8 mouse cellular contexts compared by ENCODE assay signal in the genomic region with DNA sequence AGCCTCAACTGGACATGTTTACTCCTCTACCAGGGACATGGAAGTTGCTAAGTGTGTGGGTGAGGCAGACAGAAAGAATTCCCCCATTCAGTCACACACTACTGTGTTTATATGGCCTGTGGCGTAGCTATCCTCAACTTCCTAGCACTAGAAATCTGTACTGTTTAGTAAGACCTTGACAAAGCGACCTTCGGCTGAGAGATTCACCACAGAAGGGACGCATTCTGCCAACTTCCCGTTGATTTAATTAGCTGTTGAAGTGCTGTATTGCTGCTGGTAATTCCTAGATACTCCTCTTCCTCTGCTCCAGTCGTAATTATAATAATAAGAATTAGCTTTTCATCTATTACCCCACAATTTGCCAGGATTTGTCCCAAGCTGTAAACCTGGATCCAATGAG. TPM values are rescaled to one million over a fixed set of nuclear protein-coding genes. Genes with fewer than 3 reads are reported as not detected.
A peak's percentile ranks its signal among the peaks of the same experiment; 100 is the strongest.
DNase-seq lines count a peak whose midpoint lies in the region; ATAC-seq and TF ChIP-seq lines count a peak whose summit lies in the region.

No protein-coding gene starts in this region.

- peaks cover 96% of the 10 kb centered on the region for H3K4me1 ChIP-seq in forebrain, embryonic 10.5 days
- H3K4me1 ChIP-seq in limb, embryonic 11.5 days (ENCODE audit: control insufficient read depth, insufficient read depth, low read length) = peaks cover 66% of the 10 kb centered on the region
- peaks cover 72% of the 10 kb centered on the region for H3K4me1 ChIP-seq in neural tube, embryonic 14.5 days (ENCODE audit: control insufficient read depth, insufficient read depth, low read length)

- H3K4me3 ChIP-seq in left cerebral cortex, adult 2 months = peak overlapping the region; percentile 75
- peak overlapping the region; percentile 89 for H3K4me3 ChIP-seq in forebrain, embryonic 10.5 days
- peak overlapping the region; percentile 41 for H3K4me3 ChIP-seq in limb, embryonic 11.5 days (ENCODE audit: low read depth, low read length)
- H3K4me3 ChIP-seq in neural tube, embryonic 14.5 days (ENCODE audit: low read depth, low read length) = peak overlapping the region; percentile 74

- DNase-seq in left cerebral cortex, adult 2 months (ENCODE audit: extremely low spot score in 1 of 2, low spot score in 2 of 2) = no peak
- no peak for DNase-seq in left cerebral cortex, adult 18-20 months (ENCODE audit: low spot score in 2 of 2)
- no peak for DNase-seq in forebrain, embryonic 10.5 days (ENCODE audit: extremely low spot score, low spot score)
- DNase-seq in limb, embryonic 11.5 days (ENCODE audit: low spot score) = no peak
- DNase-seq in gastrocnemius, postnatal 4 days (ENCODE audit: low spot score in 2 of 2) = no peak
- no peak for DNase-seq in left cerebral cortex, postnatal 4 days
- no peak for DNase-seq in adrenal gland, postnatal 14 days

- peaks cover 6% of the 10 kb centered on the region; the same call in 1 of the 2 replicates for H3K9me3 ChIP-seq in forebrain, embryonic 10.5 days
- no peaks in the 10 kb centered on the region for H3K9me3 ChIP-seq in limb, embryonic 11.5 days (ENCODE audit: control insufficient read depth, low read length)
- H3K9me3 ChIP-seq in neural tube, embryonic 14.5 days (ENCODE audit: control insufficient read depth, low read length) = no peaks in the 10 kb centered on the region

- 56% methylated on average over 6 of the region's 6 CpGs for WGBS in forebrain, embryonic 10.5 days
- WGBS in limb, embryonic 11.5 days = 50% methylated on average over 6 of the region's 6 CpGs
- WGBS in neural tube, embryonic 14.5 days = 19% methylated on average over 6 of the region's 6 CpGs

- TF ChIP-seq CTCF in left cerebral cortex, adult 2 months (IDR thresholded peaks at IDR 0.05) = no peak

- peaks cover 58% of the 10 kb centered on the region for H3K36me3 ChIP-seq in forebrain, embryonic 10.5 days (replicated peaks)
- H3K36me3 ChIP-seq in limb, embryonic 11.5 days (ENCODE audit: control insufficient read depth, insufficient read depth, low read length) = peaks cover 4% of the 10 kb centered on the region; the same call in 1 of the 2 replicates
- no peaks in the 10 kb centered on the region for H3K36me3 ChIP-seq in neural tube, embryonic 14.5 days (ENCODE audit: control insufficient read depth, insufficient read depth, low read length)

- H3K27ac ChIP-seq in left cerebral cortex, adult 2 months = peak overlapping the region; percentile 11; the same call in 1 of the 2 replicates
- H3K27ac ChIP-seq in forebrain, embryonic 10.5 days = peak overlapping the region; percentile 99
- H3K27ac ChIP-seq in limb, embryonic 11.5 days (replicated peaks; ENCODE audit: low read depth, low read length) = no peak overlapping the region
- 0 out of 2 replicates have a peak overlapping the region, but pooled peaks have one; percentile 12 for H3K27ac ChIP-seq in neural tube, embryonic 14.5 days (ENCODE audit: low read depth, low read length)

- intact Hi-C loops in left cerebral cortex, adult 2 months (cut with DNase I) = loop anchor here (5.0 kb wide), 2 partner anchors 56 to 76 kb away; no protein-coding TSS in a partner anchor
- intact Hi-C loops in left cerebral cortex, postnatal 4 days (cut with DNase I) = loop anchor here (10.0 kb wide), 2 partner anchors 128 to 278 kb away; no protein-coding TSS in a partner anchor

- peak overlapping the region; percentile 85 for H3K4me2 ChIP-seq in limb, embryonic 11.5 days (ENCODE audit: low read depth, severe bottlenecking)
- H3K4me2 ChIP-seq in neural tube, embryonic 14.5 days (ENCODE audit: low read depth, low read length) = peak overlapping the region; percentile 96

- ATAC-seq in limb, embryonic 11.5 days (ENCODE audit: insufficient number of reproducible peaks, low FRiP score, low TSS enrichment, low read depth) = no peak
- ATAC-seq in neural tube, embryonic 14.5 days (ENCODE audit: low read depth) = no peak

- 0 out of 2 replicates have a peak overlapping the region, but pooled peaks have one; percentile 28 for H3K9ac ChIP-seq in limb, embryonic 11.5 days (ENCODE audit: low read length)
- peak overlapping the region; percentile 59 for H3K9ac ChIP-seq in neural tube, embryonic 14.5 days (replicated peaks; ENCODE audit: low read depth, low read length)

- H3K27me3 ChIP-seq in forebrain, embryonic 10.5 days (ENCODE audit: poor library complexity, severe bottlenecking) = peaks cover 53% of the 10 kb centered on the region
- H3K27me3 ChIP-seq in limb, embryonic 11.5 days (ENCODE audit: control insufficient read depth, insufficient read depth, low read length) = no peaks in the 10 kb centered on the region
- no peaks in the 10 kb centered on the region for H3K27me3 ChIP-seq in neural tube, embryonic 14.5 days (ENCODE audit: control insufficient read depth, insufficient read depth, low read length)

RNA-seq across cellular contexts. Expression of a gene that starts 5.4 kb away (rescaled TPM):
- 100 to 1,000 TPM in 1 of 2 experiments, 10 to 100 TPM in 1; 67.1 to 111 TPM for total RNA-seq in left cerebral cortex, adult 2 months (2021)
- 10 to 100 TPM; 64.4 to 93.4 TPM for total RNA-seq in left cerebral cortex, adult 18-20 months (2021)
- 5.7 and 6.1 TPM in 2 replicates for polyA plus RNA-seq in forebrain, embryonic 10.5 days (2016; fragmentation: Nextera tagmentation; extraction: Ambion mirVana)
- 8.3 and 9.3 TPM in 2 replicates for polyA plus RNA-seq in limb, embryonic 11.5 days (2014; fragmentation: Nextera tagmentation; extraction: Ambion mirVana)
- polyA plus RNA-seq in neural tube, embryonic 14.5 days (2014; fragmentation: Nextera tagmentation; extraction: Ambion mirVana) = 5.6 and 6.1 TPM in 2 replicates
- 10 to 100 TPM; 15.8 to 16.5 TPM for total RNA-seq in gastrocnemius, postnatal 4 days (2021)
- total RNA-seq in left cerebral cortex, postnatal 4 days (2021) = 10 to 100 TPM; 35.8 to 37.0 TPM
- total RNA-seq in adrenal gland, postnatal 14 days (2021) = 28.2 and 49.7 TPM in 2 replicates
